Mouse (Mus musculus) lung, postnatal 0 days (tissue): ENCODE measurements around the gene Akap6.

Source experiments
- CTCF ChIP-seq: IDR thresholded peaks from 2 replicates; pipeline ENCODE4 v1.5.1; 2016; ENCODE audit warnings: antibody characterized with exemption, mild to moderate bottlenecking
- EP300 ChIP-seq: IDR thresholded peaks from 2 replicates; pipeline ENCODE4 v1.6.1; 2016; ENCODE audit warnings: antibody characterized with exemption, mild to moderate bottlenecking, control low read depth

GRCm38 (mm10) chr12:53012336-53012735 lies 313.2 kb downstream of the Akap6 start:
- TF ChIP-seq CTCF (no peak), EP300 (no peak)
